Mouse (Mus musculus) layer of hippocampus, postnatal 36 days (tissue): ENCODE data around the gene Cnr1. TPM values are rescaled to one million over a fixed set of nuclear protein-coding genes. Genes with fewer than 3 reads are reported as not detected.

Source experiments
- DNase-seq, 2 experiments: peaks; one replicate each; pipeline ENCODE4 v3.0.0; 2022
- total RNA-seq, 2 experiments: library from RNA; stranded (reverse); gene quantifications; 2 replicates each; pipeline ENCODE4 v1.2.3; 2021

Cnr1 gene
- total RNA-seq, result 100 to 1,000 TPM; 171 to 199 TPM

GRCm38 (mm10) chr4:33924234-33924888, at the start of gene Cnr1:
TSS of gene Cnr1 (plus strand) at chr4:33924593.
- DNase-seq, result peak; percentile 74 to 76

GRCm38 (mm10) chr4:33879944-33880343, 44.4 kb upstream of the Cnr1 start:
- no peak for DNase-seq

- no peak for DNase-seq
Observed at GRCm38 (mm10) chr4:33886026-33886425, 38.4 kb upstream of the Cnr1 start.

- no peak for DNase-seq
Observed at GRCm38 (mm10) chr4:33889976-33890375, 34.4 kb upstream of the Cnr1 start.

GRCm38 (mm10) chr4:33892178-33892869, 32.1 kb upstream of the Cnr1 start:
- no peak for DNase-seq

GRCm38 (mm10) chr4:33893841-33894240, 30.6 kb upstream of the Cnr1 start:
- peak; percentile 54 to 56 for DNase-seq

GRCm38 (mm10) chr4:33895046-33895445, 29.3 kb upstream of the Cnr1 start:
- DNase-seq, result no peak

- no peak for DNase-seq
Observed at GRCm38 (mm10) chr4:33895491-33895890, 28.9 kb upstream of the Cnr1 start.

GRCm38 (mm10) chr4:33901659-33902058, 22.7 kb upstream of the Cnr1 start:
- no peak for DNase-seq

GRCm38 (mm10) chr4:33903812-33904340, 20.5 kb upstream of the Cnr1 start:
- no peak for DNase-seq

- no peak for DNase-seq
Observed at GRCm38 (mm10) chr4:33904826-33905225, 19.6 kb upstream of the Cnr1 start.

GRCm38 (mm10) chr4:33908786-33909185, 15.6 kb upstream of the Cnr1 start:
- no peak for DNase-seq

GRCm38 (mm10) chr4:33915730-33916129, 8.7 kb upstream of the Cnr1 start:
- DNase-seq, result no peak

- no peak for DNase-seq
Observed at GRCm38 (mm10) chr4:33920807-33921206, 3.6 kb upstream of the Cnr1 start.

GRCm38 (mm10) chr4:33923151-33923760, 1.1 kb upstream of the Cnr1 start:
- peak; percentile 26 to 42 for DNase-seq

GRCm38 (mm10) chr4:33923761-33924233, 596 bp upstream of the Cnr1 start:
- DNase-seq, result peak in 1 of 2 experiments; percentile 43

- DNase-seq, result peak in 1 of 2 experiments; percentile 38
Observed at GRCm38 (mm10) chr4:33924889-33925245, 474 bp downstream of the Cnr1 start.

- no peak for DNase-seq
Observed at GRCm38 (mm10) chr4:33925489-33925888, 1.1 kb downstream of the Cnr1 start.

- peak in 1 of 2 experiments; percentile 16 for DNase-seq
Observed at GRCm38 (mm10) chr4:33926010-33926409, 1.6 kb downstream of the Cnr1 start.

- peak in 1 of 2 experiments; percentile 15 for DNase-seq
Observed at GRCm38 (mm10) chr4:33926730-33927263, 2.4 kb downstream of the Cnr1 start.

- no peak for DNase-seq
Observed at GRCm38 (mm10) chr4:33927644-33928043, 3.3 kb downstream of the Cnr1 start.

- no peak for DNase-seq
Observed at GRCm38 (mm10) chr4:33928450-33928849, 4.1 kb downstream of the Cnr1 start.

GRCm38 (mm10) chr4:33931347-33931746, 7.0 kb downstream of the Cnr1 start:
- DNase-seq, result no peak
